Mouse (Mus musculus): Measurements from ENCODE around the gene Npvf. TPM values are rescaled to one million over a fixed set of nuclear protein-coding genes. Genes with fewer than 3 reads are reported as not detected.

The Npvf gene
- not detected in 2 replicates for polyA plus RNA-seq (2014; fragmentation: Nextera tagmentation; extraction: Ambion mirVana)

- no peaks in the 10 kb centered on the region for H3K9me3 ChIP-seq (ENCODE audit: control insufficient read depth, low read length)
- H3K9ac ChIP-seq (ENCODE audit: low read length): no peak within 1 kb of the TSS
- no peak for ATAC-seq (ENCODE audit: insufficient number of reproducible peaks, low FRiP score, low TSS enrichment, low read depth)
- no peaks in the 10 kb centered on the region for H3K27me3 ChIP-seq (ENCODE audit: control insufficient read depth, insufficient read depth, low read length)
- H3K36me3 ChIP-seq (ENCODE audit: control insufficient read depth, insufficient read depth, low read length): no peaks in the 10 kb centered on the region
- H3K27ac ChIP-seq (replicated peaks; ENCODE audit: low read depth, low read length): no peak within 1 kb of the TSS
- 70% methylated on average over 4 of the region's 4 CpGs for WGBS
- DNase-seq (ENCODE audit: low spot score): no peak
- no peak within 1 kb of the TSS for H3K4me3 ChIP-seq (ENCODE audit: low read depth, low read length)
- no peak within 1 kb of the TSS for H3K4me2 ChIP-seq (ENCODE audit: low read depth, severe bottlenecking)
- H3K4me1 ChIP-seq (ENCODE audit: control insufficient read depth, insufficient read depth, low read length): no peaks in the 10 kb centered on the region
These were observed at the start of gene Npvf for GRCm38 (mm10) chr6:50654356-50654755. Npvf (minus strand) TSS chr6:50654439.

DNA sequence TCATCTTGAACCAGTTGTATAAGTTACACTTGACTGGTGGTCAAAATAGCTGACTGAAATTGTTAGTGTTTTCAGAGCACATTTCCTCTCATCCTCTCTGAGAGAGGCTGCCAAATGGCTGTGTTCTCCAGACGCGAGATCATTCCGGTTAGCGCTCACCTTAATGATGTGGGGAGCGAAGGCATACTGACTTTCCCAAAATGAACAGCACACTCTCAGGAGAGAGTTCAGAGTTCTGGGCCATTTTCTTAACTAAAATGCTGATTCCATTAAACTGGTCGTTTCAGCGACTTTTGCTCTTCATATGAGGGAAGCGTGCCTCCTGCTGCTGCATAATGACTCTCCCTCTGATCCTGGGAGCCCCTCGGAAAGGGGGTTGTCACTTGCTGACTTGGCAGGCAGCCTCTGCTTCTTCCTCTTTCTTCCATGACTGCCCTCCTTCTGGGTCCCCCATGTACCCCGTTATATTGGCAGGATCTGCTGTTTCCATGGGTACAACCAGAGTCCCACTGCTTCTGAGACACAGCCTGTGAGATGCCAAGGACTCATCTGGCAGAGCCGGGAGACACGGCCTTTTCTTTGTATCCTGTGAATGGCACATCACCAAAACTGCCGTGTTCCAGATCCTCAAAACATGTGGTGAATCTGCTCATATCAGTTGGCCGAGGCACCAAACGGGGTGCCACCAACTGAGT lies 35.0 kb upstream of the Npvf start:
- H3K4me2 ChIP-seq (ENCODE audit: low read depth, severe bottlenecking): no peak overlapping the region
- no peak overlapping the region for H3K4me3 ChIP-seq (ENCODE audit: low read depth, low read length)
- no peak for ATAC-seq (ENCODE audit: insufficient number of reproducible peaks, low FRiP score, low TSS enrichment, low read depth)
- no peaks in the 10 kb centered on the region for H3K36me3 ChIP-seq (ENCODE audit: control insufficient read depth, insufficient read depth, low read length)
- no peak overlapping the region for H3K27ac ChIP-seq (replicated peaks; ENCODE audit: low read depth, low read length)
- H3K9me3 ChIP-seq (ENCODE audit: control insufficient read depth, low read length): no peaks in the 10 kb centered on the region
- no peaks in the 10 kb centered on the region for H3K27me3 ChIP-seq (ENCODE audit: control insufficient read depth, insufficient read depth, low read length)
- DNase-seq (ENCODE audit: low spot score): no peak
- no peak overlapping the region for H3K9ac ChIP-seq (ENCODE audit: low read length)
- no peaks in the 10 kb centered on the region for H3K4me1 ChIP-seq (ENCODE audit: control insufficient read depth, insufficient read depth, low read length)
- WGBS: 58% methylated on average over 15 of the region's 15 CpGs

- H3K36me3 ChIP-seq (ENCODE audit: control insufficient read depth, insufficient read depth, low read length): no peaks in the 10 kb centered on the region
- ATAC-seq (ENCODE audit: insufficient number of reproducible peaks, low FRiP score, low TSS enrichment, low read depth) (no peak), DNase-seq (ENCODE audit: low spot score) (no peak)
- H3K4me3 ChIP-seq (ENCODE audit: low read depth, low read length): no peak overlapping the region
- 65% methylated on average over 7 of the region's 7 CpGs for WGBS
- H3K27me3 ChIP-seq (ENCODE audit: control insufficient read depth, insufficient read depth, low read length): no peaks in the 10 kb centered on the region
- no peaks in the 10 kb centered on the region for H3K9me3 ChIP-seq (ENCODE audit: control insufficient read depth, low read length)
- peaks cover 6% of the 10 kb centered on the region for H3K4me1 ChIP-seq (ENCODE audit: control insufficient read depth, insufficient read depth, low read length)
- no peak overlapping the region for H3K9ac ChIP-seq (ENCODE audit: low read length)
- no peak overlapping the region for H3K4me2 ChIP-seq (ENCODE audit: low read depth, severe bottlenecking)
- H3K27ac ChIP-seq (replicated peaks; ENCODE audit: low read depth, low read length): no peak overlapping the region
These were observed 30.6 kb upstream of the Npvf start for GRCm38 (mm10) chr6:50684646-50685415.

DNA sequence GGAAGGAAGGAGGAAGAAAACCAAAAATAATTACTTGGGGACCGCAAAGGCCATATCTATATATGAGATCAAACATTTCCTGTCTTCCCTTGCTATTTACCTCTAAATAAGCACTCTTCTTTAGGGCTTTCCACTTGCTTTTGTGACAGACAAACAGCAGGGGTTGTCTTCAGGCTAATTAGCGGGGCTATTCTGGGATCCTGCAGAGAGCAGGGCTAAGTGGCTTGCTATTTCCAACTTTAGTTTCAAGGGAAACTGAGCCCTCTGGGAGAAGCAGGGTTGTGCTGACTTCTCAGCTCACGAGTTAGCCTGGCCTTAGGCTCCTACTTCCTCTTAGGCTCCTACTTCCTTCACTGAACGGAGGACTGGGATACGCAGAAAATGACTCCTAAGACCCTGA lies 27.3 kb upstream of the Npvf start:
- H3K9me3 ChIP-seq (ENCODE audit: control insufficient read depth, low read length): no peaks in the 10 kb centered on the region
- 21% methylated on average over 5 of the region's 5 CpGs for WGBS
- no peaks in the 10 kb centered on the region for H3K27me3 ChIP-seq (ENCODE audit: control insufficient read depth, insufficient read depth, low read length)
- H3K4me2 ChIP-seq (ENCODE audit: low read depth, severe bottlenecking): no peak overlapping the region
- H3K4me1 ChIP-seq (ENCODE audit: control insufficient read depth, insufficient read depth, low read length): peaks cover 6% of the 10 kb centered on the region
- no peaks in the 10 kb centered on the region for H3K36me3 ChIP-seq (ENCODE audit: control insufficient read depth, insufficient read depth, low read length)
- H3K4me3 ChIP-seq (ENCODE audit: low read depth, low read length): no peak overlapping the region
- DNase-seq (ENCODE audit: low spot score): no peak
- ATAC-seq (ENCODE audit: insufficient number of reproducible peaks, low FRiP score, low TSS enrichment, low read depth): no peak
- H3K9ac ChIP-seq (ENCODE audit: low read length): no peak overlapping the region
- no peak overlapping the region for H3K27ac ChIP-seq (replicated peaks; ENCODE audit: low read depth, low read length)

- Histone ChIP-seq H3K4me2 (ENCODE audit: low read depth, severe bottlenecking) (no peak overlapping the region), H3K4me3 (ENCODE audit: low read depth, low read length) (no peak overlapping the region), H3K27ac (replicated peaks; ENCODE audit: low read depth, low read length) (no peak overlapping the region), H3K9ac (ENCODE audit: low read length) (no peak overlapping the region), H3K9me3 (ENCODE audit: control insufficient read depth, low read length) (no peaks in the 10 kb centered on the region), H3K27me3 (ENCODE audit: control insufficient read depth, insufficient read depth, low read length) (no peaks in the 10 kb centered on the region), H3K36me3 (ENCODE audit: control insufficient read depth, insufficient read depth, low read length) (no peaks in the 10 kb centered on the region), H3K4me1 (ENCODE audit: control insufficient read depth, insufficient read depth, low read length) (peaks cover 6% of the 10 kb centered on the region)
- WGBS: 52% methylated on average over 20 of the region's 20 CpGs
- no peak for ATAC-seq (ENCODE audit: insufficient number of reproducible peaks, low FRiP score, low TSS enrichment, low read depth)
- no peak for DNase-seq (ENCODE audit: low spot score)
These were observed 26.3 kb upstream of the Npvf start for GRCm38 (mm10) chr6:50680224-50681215.

- ATAC-seq (ENCODE audit: insufficient number of reproducible peaks, low FRiP score, low TSS enrichment, low read depth) (no peak), DNase-seq (ENCODE audit: low spot score) (no peak)
- Histone ChIP-seq H3K9ac (ENCODE audit: low read length) (no peak overlapping the region), H3K27ac (replicated peaks; ENCODE audit: low read depth, low read length) (no peak overlapping the region), H3K9me3 (ENCODE audit: control insufficient read depth, low read length) (no peaks in the 10 kb centered on the region), H3K27me3 (ENCODE audit: control insufficient read depth, insufficient read depth, low read length) (no peaks in the 10 kb centered on the region), H3K36me3 (ENCODE audit: control insufficient read depth, insufficient read depth, low read length) (no peaks in the 10 kb centered on the region), H3K4me3 (ENCODE audit: low read depth, low read length) (no peak overlapping the region), H3K4me2 (ENCODE audit: low read depth, severe bottlenecking) (no peak overlapping the region), H3K4me1 (ENCODE audit: control insufficient read depth, insufficient read depth, low read length) (peaks cover 6% of the 10 kb centered on the region)
- 91% methylated on average over 2 of the region's 2 CpGs for WGBS
These were observed 25.2 kb upstream of the Npvf start for GRCm38 (mm10) chr6:50679486-50679828.

GRCm38 (mm10) chr6:50678826-50679485 lies 24.7 kb upstream of the Npvf start:
- no peak for ATAC-seq (ENCODE audit: insufficient number of reproducible peaks, low FRiP score, low TSS enrichment, low read depth)
- WGBS: 30% methylated on average over 8 of the region's 8 CpGs

DNA sequence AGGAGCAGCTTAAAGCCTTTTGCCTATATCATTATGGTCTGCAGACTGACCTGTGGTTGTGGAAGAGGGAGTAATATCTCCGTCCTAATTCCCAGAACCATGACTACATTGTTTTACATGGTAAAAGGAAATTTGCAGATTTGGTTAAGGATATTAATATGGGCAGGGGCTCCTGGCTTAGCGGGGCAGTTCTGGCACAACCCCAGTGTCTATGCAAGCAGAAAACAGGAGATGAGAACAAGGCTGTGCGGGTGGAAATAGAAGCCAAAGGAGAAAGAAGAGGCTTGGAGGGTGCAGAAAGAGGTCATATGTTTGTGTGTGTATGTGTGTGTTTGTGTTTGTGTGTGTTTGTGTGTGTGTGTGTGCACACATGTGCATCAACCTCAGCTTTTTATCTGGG lies 17.0 kb upstream of the Npvf start:
- H3K27ac ChIP-seq (replicated peaks; ENCODE audit: low read depth, low read length): no peak overlapping the region
- H3K4me3 ChIP-seq (ENCODE audit: low read depth, low read length): no peak overlapping the region
- no peak overlapping the region for H3K9ac ChIP-seq (ENCODE audit: low read length)
- H3K27me3 ChIP-seq (ENCODE audit: control insufficient read depth, insufficient read depth, low read length): no peaks in the 10 kb centered on the region
- no peak for ATAC-seq (ENCODE audit: insufficient number of reproducible peaks, low FRiP score, low TSS enrichment, low read depth)
- H3K36me3 ChIP-seq (ENCODE audit: control insufficient read depth, insufficient read depth, low read length): no peaks in the 10 kb centered on the region
- H3K4me1 ChIP-seq (ENCODE audit: control insufficient read depth, insufficient read depth, low read length): no peaks in the 10 kb centered on the region
- WGBS: 88% methylated on average over 3 of the region's 3 CpGs
- no peak overlapping the region for H3K4me2 ChIP-seq (ENCODE audit: low read depth, severe bottlenecking)
- no peaks in the 10 kb centered on the region for H3K9me3 ChIP-seq (ENCODE audit: control insufficient read depth, low read length)
- DNase-seq (ENCODE audit: low spot score): no peak

More at GRCm38 (mm10) chr6:50678826-50679485, 24.7 kb upstream of the Npvf start:
- no peak overlapping the region for H3K4me3 ChIP-seq (ENCODE audit: low read depth, low read length)
- H3K4me2 ChIP-seq (ENCODE audit: low read depth, severe bottlenecking): no peak overlapping the region
- H3K4me1 ChIP-seq (ENCODE audit: control insufficient read depth, insufficient read depth, low read length): peaks cover 6% of the 10 kb centered on the region
- H3K27ac ChIP-seq (replicated peaks; ENCODE audit: low read depth, low read length): no peak overlapping the region
- no peaks in the 10 kb centered on the region for H3K9me3 ChIP-seq (ENCODE audit: control insufficient read depth, low read length)
- DNase-seq (ENCODE audit: low spot score): peak; percentile 86
- no peaks in the 10 kb centered on the region for H3K27me3 ChIP-seq (ENCODE audit: control insufficient read depth, insufficient read depth, low read length)
- no peak overlapping the region for H3K9ac ChIP-seq (ENCODE audit: low read length)
- H3K36me3 ChIP-seq (ENCODE audit: control insufficient read depth, insufficient read depth, low read length): no peaks in the 10 kb centered on the region
